Mouse (Mus musculus) urinary bladder, adult 2 months (tissue): Measurements from ENCODE around the gene Dbnl. TPM values are rescaled to one million over a fixed set of nuclear protein-coding genes. Genes with fewer than 3 reads are reported as not detected.

Experiments
- DNase-seq: peaks from one replicate; pipeline ENCODE4 v3.0.0; 2022; ENCODE audit warnings: low spot score
- polyA plus RNA-seq: library from polyadenylated mRNA; depleted of rRNA; stranded (reverse); fragments of >200 nt; gene quantifications from 2 replicates; pipeline ENCODE4 v1.2.3, GENCODE M21; 2012; rRNA removed

Gene Dbnl
- polyA plus RNA-seq = 97.5 and 103 TPM in 2 replicates

DNA sequence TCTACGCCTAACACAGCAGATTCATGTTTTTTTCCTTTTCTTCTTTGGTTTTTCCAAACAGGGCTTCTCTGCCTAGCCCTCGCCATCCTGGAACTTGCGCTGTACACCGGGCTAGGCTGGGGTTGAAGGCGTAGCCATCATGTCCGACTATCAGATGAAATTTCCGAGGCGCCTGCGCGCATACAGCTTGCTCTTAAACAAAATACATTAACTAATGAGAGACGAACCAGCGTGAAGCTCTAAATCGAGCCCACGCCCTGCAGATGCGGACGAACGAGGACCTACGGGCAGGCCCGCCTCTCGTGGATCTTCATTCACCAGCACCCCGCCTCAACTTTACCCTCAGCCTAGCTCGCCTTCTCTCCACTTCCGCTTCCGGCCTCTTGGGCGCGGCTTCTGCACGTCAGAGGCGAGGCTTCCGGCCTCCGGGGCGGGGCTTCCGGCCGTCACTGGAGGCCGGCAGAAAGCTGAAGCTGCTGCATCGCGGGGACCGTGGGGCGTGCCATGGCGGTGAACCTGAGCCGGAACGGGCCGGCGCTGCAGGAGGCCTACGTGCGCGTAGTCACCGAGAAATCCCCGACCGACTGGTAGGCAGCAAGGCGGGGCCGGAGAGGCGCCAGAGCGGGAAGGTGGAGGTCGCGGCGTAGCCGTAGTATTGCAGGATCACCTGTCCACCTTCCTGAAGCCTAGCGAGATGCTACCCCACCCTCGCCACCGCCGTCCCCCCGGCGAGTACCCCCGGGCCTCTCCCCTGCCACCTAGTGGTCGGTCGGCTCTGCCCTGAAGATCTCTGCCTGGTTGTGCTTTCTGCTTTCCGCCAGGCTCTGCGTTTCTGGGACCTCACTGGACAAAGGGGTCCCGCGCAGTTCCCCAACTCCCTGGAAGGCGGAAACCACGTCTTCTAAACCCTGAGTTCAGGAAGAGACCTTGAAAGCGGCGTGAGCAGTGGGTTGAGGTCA lies at the start of gene Dbnl:
TSS of gene Dbnl (plus strand) at position 433 of the 959 bp plus-strand sequence.
- DNase-seq = peak; percentile 94

DNA sequence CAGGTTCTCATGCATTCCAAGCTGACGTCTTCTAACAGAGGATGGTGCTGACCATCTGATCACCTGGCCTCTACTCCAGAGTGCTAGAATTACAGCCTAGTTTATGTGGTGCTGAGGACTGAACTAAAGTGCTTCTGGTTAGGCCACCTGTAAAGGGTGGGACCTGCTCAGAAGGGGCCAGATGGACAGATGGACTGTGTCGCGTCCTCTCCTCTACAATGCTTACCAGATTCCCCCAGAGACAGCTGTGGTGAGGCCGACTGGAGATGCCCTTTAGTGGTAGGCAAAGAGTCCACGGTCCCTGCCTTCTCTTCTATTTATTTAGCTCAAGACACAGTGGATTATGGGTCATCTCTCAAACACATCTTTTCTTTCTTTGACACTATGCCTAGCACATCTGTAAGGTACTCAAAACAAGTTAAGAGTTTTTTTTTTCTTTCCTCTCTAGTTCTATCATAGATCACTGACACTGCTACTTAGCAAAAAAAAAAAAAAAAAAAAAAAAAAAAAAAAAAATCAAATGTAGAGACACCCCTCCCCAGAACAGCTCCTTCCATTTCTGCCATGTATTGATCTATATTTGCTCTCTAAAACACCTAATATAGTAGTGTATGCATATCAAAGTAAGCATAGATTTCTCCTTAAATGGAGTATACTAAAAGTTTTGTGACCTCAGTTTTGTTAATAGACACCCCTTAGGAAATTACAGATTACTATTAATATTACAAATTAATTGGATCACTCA lies 49.2 kb upstream of the Dbnl start:
- no peak for DNase-seq

DNA sequence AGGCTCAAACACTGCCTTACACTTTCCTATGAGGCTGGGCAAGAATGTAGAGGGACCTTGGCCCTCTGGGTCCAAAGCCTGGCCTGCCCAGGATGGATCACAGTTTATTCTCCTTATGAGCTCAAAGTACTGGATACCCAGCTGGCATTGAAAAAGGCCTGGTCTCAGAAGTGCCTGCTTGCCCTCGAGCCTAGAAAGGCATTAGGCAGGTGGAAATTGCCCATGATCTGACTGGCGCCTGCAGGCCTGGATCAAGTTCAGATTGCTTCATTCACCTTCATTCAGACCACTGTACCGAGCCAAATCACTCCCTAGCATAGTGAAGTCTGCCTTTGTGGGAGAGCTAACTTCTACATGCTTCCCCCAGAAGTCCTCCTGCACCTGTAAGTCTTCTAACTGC lies 48.4 kb upstream of the Dbnl start:
- no peak for DNase-seq

DNA sequence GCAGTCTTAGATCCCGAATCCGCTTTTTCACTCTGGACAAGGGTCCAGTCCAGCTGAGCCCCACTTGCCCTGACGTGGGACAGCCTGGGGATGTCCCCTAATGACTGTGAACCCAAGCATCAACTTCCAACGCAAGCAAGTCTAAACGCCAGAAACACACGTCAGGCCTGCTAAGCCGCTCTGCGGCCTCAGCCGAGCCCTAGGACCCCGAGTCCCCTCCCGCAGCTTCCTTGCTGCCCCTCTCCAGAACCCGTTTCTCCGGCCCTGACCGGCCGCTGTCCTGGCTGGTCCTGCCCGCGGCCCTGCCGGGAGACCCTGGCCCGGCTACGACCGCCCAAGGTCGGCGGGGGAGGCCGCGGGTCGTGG lies 47.7 kb upstream of the Dbnl start:
- DNase-seq = no peak

DNA sequence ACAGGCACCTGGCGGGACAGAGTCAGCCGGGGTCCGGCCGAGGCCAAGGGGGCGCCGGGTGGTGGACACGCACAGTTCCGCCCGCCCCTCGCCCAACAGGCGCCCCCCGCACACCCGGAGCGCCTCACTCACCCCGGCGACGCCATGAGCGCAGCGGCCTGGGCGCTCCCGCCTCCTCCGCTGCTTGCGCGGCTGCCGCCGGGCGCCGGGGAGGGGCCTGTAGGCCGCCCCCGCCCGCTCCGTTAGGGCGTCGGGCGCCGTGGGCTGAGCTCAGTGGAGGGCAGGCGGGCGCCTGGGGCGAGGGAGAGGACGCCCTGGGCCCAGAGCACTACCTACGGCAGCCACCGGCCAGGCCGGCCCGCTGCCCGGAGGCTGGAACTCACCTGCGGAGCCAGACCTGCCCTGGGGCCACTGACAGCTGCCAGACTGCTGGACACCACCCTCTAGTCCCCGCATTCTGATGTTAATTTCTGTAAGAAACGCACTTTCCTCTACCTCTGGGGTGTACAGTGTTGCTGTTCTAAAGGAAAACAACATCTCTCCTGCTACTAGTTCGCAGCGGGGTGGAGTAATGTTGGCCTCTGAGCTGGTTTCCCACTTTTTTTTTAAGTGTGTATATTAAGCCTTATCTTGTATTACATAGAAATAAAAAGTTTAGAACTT lies 47.2 kb upstream of the Dbnl start:
- peak; percentile 80 for DNase-seq

DNA sequence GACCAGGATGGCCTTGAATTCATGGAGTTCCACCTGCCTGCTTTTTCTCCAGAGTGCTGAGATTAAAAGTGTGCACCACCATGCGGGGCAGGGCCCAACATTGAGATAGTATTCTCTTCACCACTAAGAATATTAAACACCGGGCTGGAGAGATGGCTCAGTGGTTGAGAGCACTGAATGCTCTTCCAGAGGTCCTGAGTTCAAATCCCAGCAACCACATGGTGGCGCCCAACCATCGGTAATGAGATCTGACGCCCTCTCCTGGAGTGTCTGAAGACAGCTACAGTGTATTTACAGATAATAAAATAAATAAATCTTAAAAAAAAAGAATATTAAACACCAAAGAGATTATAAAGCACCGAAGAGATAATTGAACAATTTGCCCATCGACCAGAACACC lies 46.2 kb upstream of the Dbnl start:
- DNase-seq = no peak

DNA sequence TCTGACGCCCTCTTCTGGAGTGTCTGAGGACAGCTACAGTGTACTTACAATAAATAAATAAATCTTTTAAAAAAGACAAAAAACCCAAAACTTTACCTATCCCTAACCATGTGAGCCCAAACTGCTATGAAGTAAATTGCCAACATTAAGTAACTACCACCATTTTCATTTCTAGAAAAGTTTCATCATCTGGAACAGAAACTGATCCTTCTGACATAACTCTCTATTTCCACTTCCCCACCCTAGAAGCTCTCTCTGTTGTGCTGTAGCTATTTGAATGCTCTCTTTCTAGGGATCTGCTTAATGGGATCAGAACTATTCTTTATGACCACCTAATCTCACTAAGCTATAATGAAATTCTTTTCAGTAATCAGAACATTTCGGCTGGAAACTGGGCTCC lies 43.3 kb upstream of the Dbnl start:
- DNase-seq = no peak

DNA sequence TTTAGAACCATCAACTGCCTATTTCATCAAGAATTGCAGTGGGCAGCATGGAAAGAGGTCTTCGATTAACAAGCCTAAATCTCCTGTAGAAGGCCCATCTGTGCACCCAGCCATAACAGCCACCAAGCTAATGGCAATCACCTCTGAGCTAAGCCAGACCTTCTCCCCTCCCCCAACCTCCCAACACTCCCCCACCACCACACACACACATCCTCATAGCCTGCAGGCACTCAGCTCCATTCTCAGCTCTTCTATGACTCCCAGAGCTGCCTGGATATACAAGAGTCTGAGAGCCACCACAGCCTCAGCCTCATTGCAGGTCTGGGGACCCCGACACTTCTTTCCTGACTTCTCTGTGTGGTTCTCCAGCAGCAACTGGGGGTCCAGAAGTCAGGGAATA lies 34.5 kb upstream of the Dbnl start:
- no peak for DNase-seq

DNA sequence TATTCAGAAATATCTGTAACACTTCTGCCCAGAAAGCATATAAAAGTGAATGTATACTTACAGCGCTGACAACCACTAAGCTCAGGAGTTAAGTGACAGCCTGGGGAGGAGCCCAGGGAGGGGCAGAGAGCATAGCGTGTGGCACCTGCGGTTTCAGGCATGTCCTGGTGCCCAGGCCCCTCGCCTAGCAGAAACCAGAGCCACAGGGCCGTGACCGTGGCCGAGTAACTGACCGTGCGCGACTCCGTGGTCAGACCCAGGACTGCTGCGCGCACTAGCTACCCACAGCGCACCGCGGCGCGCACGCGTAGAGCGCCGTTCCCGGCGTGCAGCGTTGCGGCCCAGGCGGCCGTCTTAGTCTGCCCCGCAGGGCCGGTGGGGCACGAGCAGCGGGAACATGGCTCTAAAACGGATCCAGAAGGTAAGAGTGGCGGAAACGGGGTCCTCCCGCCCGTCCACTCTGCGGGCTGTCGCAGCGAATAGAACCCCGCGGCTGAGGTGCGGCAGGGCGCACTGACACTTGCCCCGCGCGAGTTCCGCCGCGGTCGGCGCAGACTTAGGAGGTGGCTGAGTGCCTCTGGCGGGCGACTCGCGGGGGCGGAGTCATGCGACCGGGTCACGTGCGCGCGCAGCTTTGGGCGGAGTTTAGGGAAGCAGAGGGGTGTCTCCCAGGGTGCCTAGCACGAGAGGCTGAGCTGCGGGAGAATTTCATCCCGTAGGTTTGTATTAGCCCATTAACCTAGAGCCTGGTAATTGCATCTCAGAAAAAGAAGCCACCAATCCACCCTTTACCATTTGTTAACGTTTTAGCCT lies 26.3 kb upstream of the Dbnl start, which contains the start of gene Urgcp:
TSS of gene Urgcp (minus strand) at position 557 of the 813 bp plus-strand sequence.
- peak; percentile 91 for DNase-seq

DNA sequence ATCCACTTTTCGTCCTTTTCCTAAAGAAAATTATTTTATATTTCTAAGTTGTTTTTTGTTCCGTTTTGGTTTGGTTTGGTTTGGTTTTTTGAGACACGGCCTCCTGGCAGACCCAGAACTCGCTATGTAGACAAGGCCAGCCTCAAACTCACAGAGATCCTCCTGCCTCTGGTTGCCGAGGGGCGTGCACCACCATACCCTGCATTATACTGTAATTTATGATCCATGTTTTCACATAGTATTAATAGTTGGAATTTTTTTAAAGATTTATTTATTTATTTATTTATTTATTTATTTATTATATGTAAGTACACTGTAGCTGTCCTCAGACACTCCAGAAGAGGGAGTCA lies 25.7 kb upstream of the Dbnl start:
- DNase-seq = no peak

DNA sequence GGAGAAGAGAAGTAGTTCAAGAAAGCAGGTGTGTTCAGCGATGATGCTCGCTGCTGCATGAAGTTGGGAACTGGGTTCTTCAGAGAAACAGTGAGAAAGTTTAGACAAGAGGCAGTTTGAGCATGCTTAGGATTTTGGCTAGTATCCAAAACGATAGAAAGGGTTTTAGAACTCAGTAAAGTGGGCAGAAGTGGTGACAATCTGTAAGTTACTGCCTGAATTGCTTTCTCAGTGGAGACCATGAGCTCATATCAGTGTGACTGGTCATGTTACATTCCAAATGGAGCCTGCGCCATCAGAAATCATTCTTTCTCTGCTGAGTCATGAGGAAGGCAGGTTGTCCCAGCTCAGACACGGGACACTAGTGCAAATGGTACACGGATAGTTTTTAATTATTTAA lies 22.3 kb upstream of the Dbnl start:
- no peak for DNase-seq

DNA sequence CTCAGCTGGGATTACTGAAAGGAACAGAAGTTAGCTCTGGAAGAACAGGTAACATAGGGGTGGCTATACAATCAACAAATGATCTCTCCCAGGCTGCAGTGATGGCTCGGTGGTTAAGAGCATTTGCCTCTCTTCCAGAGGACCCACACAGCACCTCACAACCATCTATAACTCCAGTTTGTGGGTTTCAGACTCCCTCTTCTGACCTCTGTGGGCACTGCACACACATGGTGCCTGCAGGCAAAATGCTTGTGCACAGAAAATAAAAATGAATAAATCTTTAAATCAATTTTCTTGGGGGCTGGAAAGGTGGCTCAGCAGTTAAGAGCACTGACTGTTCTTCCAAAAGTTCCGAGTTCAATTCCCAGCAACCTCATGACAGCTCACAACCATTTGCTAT lies 9.8 kb upstream of the Dbnl start:
- no peak for DNase-seq

DNA sequence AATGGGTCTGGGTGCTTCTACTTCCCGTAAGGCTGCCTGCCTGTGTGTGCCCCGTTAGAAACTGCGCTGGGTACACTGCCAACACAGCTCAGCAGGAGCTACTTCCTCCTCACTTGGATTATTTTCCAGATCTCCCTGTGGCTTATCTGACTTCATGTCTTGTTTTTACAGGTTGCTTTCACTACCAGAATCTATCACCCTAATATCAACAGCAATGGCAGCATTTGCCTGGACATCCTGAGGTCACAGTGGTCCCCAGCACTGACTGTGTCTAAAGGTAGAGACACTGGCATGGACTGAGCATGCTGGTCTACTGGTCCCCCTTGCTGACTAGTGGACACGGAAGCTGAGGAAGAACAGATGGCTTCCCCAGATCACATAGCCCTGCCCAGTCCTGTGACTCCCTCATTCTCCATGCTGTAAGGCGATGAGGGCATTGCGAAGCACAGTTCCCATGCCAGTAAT lies 8.2 kb upstream of the Dbnl start:
- no peak for DNase-seq

DNA sequence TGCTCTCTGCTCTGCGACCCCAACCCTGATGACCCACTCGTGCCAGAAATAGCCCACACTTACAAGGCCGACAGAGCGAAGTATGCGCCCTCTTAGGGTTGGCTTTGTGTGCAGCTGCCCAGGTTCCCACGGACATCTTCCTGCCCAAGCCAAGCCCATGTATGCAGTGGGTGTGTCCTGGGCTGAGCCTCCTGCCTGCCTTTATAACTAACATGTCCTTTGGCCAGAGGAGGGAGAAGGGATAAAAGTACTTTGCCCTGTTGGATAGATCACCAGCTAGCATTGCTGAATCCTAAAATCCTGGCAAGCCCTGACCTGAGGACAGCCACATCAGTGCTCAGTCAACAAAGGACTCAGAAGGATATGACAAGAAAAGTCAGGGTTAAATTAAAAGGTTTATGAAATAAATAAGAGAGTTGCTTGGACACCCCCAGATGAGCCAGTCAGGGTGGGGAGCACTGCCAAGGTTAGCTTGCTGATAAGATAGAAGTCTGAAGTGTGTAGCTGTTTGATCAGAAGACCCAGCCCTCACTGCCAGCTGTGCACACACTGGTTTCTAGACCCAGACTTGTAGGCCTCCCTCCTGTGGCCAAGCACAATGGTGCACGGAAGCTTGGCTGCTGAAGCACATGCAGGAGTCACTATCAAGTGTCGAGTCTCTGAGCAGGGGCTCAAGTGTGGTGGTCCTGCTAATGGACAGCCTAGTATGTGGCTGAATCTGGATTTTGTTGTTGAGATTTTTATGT lies 5.9 kb upstream of the Dbnl start:
- DNase-seq = no peak

DNA sequence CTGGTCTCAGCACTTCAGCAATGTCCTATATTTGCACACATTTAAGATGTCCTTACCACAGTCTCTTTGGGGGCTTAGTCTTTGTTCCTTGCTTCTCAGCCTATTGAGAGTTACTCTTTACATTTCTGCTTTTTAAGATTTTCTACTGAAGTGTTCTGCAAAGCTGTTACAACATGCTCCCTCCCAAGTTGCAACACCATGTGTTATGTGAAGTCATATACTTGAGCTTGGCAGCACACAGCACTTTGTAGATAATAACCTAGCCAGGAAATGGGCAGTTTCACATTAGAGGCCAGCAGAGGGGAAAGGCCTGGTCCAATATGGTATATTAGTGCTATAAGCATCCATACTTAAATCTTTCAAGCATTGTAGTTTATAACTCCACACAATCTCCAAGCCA lies 2.6 kb upstream of the Dbnl start:
- DNase-seq = no peak

DNA sequence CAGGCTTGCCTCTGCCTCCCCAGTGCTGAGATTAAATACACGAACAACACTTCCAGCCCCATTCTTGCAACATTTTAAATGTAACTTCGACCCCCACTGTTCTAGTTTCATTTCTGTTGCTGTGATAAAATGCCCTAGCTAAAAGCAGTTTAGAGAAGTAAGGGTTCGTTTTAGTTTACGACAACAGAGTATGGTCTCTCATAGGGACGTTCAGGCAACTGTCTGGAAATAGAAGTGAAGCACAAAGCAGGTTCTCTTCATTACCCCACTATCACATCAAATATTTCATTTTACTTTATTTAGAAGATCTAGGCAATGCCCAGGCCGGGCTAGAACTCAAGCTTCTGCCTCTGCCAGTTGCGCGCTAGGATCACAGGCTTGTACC lies 625 bp upstream of the Dbnl start:
- DNase-seq = no peak

DNA sequence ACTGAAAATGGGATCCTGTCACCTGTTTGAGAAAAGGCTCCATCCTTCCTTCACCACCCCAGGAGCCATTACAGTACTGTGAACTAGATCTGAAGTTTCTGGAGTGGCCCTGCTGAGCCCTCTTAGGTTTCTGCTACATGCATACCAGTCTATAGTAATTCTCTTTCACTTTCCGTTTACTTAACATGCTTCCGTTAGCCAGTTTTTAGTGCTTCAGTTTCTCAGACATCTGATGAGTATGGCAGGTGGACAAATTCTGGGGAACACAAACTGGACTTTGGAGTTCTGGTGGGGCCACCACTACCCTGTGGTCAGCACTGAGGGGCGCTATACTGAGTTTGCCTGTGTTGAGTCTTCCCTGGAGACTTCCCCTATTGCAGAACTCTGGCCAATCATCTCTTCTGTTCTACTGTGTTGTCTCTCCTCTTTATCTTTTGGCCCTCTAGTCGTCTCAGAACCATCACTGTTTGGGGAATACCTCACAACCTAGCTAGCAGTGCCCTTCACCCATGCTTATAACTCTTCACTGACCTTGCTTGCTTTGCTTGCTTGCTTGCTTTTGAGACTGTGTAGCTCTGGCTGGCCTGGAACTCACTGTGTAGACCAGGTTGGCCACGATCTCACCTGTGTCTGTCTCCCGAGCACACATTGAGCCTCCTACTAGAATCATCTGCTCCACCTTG lies 924 bp downstream of the Dbnl start:
- DNase-seq = no peak

DNA sequence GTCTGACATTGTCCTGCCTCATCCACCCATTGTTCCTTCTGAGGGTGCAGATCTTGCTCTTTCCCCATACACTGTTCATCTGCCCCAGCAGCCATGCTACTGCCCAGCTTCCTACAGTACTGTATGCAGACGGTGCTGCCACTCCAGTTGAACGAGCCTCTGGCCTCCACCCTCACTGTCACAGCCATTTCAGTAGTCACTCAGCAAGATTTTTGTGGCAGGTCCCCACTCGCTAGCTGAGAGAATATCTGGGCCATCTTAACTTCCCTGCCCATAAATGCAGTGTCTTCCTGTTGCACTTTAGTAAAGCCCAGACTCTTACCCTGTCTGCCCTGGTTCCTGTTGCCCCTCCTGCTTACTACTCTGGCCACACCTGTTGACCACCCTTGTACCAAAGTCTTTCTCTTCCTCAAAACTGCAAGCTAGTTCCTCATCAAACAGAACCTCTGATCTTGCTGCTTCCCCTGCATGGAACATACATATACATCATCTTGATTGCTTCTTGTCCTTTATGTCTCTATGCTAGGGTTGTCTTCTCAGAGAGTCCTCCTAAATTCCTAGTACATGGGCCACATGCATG lies 1.6 kb downstream of the Dbnl start:
- peak; percentile 46 for DNase-seq

DNA sequence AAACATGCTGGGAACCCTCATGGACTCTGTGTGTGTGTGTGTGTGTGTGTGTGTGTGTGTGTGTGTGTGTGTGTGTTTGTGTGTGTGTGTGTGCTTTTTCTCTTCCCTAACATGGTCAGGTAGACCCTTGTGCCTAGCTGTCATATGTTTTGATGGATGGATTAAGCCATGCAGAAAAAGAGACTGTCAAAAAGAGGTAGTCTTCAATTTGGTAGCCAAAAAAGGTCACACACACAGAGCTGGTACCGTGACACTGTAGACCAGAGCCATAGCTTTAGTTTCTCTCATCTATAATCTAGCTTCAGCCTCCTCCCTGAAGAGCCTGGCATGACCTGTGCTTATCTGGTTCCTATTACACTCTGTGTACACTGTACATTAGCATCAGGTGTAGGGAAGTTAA lies 2.1 kb downstream of the Dbnl start:
- DNase-seq = no peak

DNA sequence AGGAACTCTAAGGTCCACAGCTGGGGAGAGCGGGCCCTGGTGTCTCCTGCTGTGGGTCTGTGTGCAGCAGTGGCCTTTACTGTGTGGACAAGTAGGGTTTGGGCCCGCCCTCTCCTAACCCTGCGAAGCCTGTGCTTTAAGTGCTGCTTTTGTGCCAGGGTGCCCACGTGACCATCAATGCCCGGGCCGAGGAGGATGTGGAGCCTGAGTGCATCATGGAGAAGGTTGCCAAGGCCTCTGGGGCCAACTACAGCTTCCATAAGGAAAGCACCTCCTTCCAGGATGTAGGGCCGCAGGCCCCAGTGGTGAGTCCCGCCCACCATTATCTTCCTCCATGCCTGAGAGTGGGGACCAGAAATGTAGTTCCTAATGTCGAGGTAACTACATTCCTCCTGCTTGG lies 7.0 kb downstream of the Dbnl start:
- no peak for DNase-seq
